20 mouse cellular contexts compared by ENCODE assay signal in genomic region chr13:97768803-97769202, GRCm38 (mm10). TPM values are rescaled to one million over a fixed set of nuclear protein-coding genes. Genes with fewer than 3 reads are reported as not detected.
DNase-seq lines count a peak whose midpoint lies in the region; ATAC-seq and TF ChIP-seq lines count a peak whose summit lies in the region.
"Had no signal": no experiment of that assay in that cellular context is flagged by ENCODE, and none has a peak within 500 bp of the region (broad histone marks: within the 10 kb centered on the region; RNA-seq: fewer than 3 reads in every experiment).

No protein-coding gene starts in this region.

- no peak overlapping the region for H3K4me2 ChIP-seq in kidney, embryonic 15.5 days
- no peak overlapping the region for H3K4me2 ChIP-seq in lung, embryonic 15.5 days
- no peak overlapping the region for H3K4me2 ChIP-seq in intestine, embryonic 16.5 days (ENCODE audit: low read depth, low read length)
- no peak overlapping the region for H3K4me2 ChIP-seq in hindbrain, postnatal 0 days (ENCODE audit: low read depth, low read length)
- H3K4me2 ChIP-seq: forebrain, embryonic 15.5 days; hindbrain, embryonic 15.5 days; limb, embryonic 12.5 days; liver, embryonic 13.5 days; neural tube, embryonic 15.5 days had no signal

- WGBS in kidney, embryonic 15.5 days, result 54% methylated on average over 3 of the region's 3 CpGs
- 61% methylated on average over 3 of the region's 3 CpGs for WGBS in lung, embryonic 15.5 days
- WGBS in intestine, embryonic 16.5 days, result 55% methylated on average over 3 of the region's 3 CpGs
- 88% methylated on average over 3 of the region's 3 CpGs for WGBS in hindbrain, postnatal 0 days

- H3K36me3 ChIP-seq in kidney, embryonic 15.5 days, result no peaks in the 10 kb centered on the region
- H3K36me3 ChIP-seq in lung, embryonic 15.5 days, result no peaks in the 10 kb centered on the region
- H3K36me3 ChIP-seq in intestine, embryonic 16.5 days (ENCODE audit: control insufficient read depth, insufficient read depth, low read length), result no peaks in the 10 kb centered on the region
- H3K36me3 ChIP-seq in hindbrain, postnatal 0 days (ENCODE audit: insufficient read depth, low read length), result no peaks in the 10 kb centered on the region
- H3K36me3 ChIP-seq: forebrain, embryonic 15.5 days; hindbrain, embryonic 15.5 days; limb, embryonic 12.5 days; liver, embryonic 13.5 days; neural tube, embryonic 15.5 days had no signal

- no peaks in the 10 kb centered on the region for H3K9me3 ChIP-seq in kidney, embryonic 15.5 days (replicated peaks)
- H3K9me3 ChIP-seq in lung, embryonic 15.5 days, result no peaks in the 10 kb centered on the region
- no peaks in the 10 kb centered on the region for H3K9me3 ChIP-seq in intestine, embryonic 16.5 days (ENCODE audit: control insufficient read depth, low read length)
- no peaks in the 10 kb centered on the region for H3K9me3 ChIP-seq in hindbrain, postnatal 0 days (ENCODE audit: low read length)
- H3K9me3 ChIP-seq: forebrain, embryonic 15.5 days; hindbrain, embryonic 15.5 days; liver, embryonic 13.5 days had no signal

- H3K27me3 ChIP-seq in kidney, embryonic 15.5 days, result no peaks in the 10 kb centered on the region
- no peaks in the 10 kb centered on the region for H3K27me3 ChIP-seq in lung, embryonic 15.5 days
- H3K27me3 ChIP-seq in intestine, embryonic 16.5 days (replicated peaks; ENCODE audit: control insufficient read depth, insufficient read depth, low read length), result no peaks in the 10 kb centered on the region
- no peaks in the 10 kb centered on the region for H3K27me3 ChIP-seq in hindbrain, postnatal 0 days (ENCODE audit: insufficient read depth, low read length)
- H3K27me3 ChIP-seq: forebrain, embryonic 15.5 days; hindbrain, embryonic 15.5 days; limb, embryonic 12.5 days; liver, embryonic 13.5 days; neural tube, embryonic 15.5 days had no signal

- DNase-seq in kidney, adult 18-20 months, result no peak
- no peak for DNase-seq in lung, postnatal 4 days
- DNase-seq in hindbrain, postnatal 0 days (ENCODE audit: low spot score), result no peak
- DNase-seq: cerebellum, adult 2 months; cerebellum, postnatal 36 days; gastrocnemius, postnatal 25 days; heart, adult 2 months; heart, postnatal 36 days; kidney, postnatal 14 days; liver, embryonic 13.5 days; lung, postnatal 10 days; right cerebral cortex, postnatal 25 days had no signal

- no peak for ATAC-seq in kidney, embryonic 15.5 days (replicated peaks; ENCODE audit: low FRiP score)
- no peak for ATAC-seq in lung, embryonic 15.5 days (ENCODE audit: borderline replicate concordance, extremely low read depth, low FRiP score, low TSS enrichment)
- ATAC-seq in intestine, embryonic 16.5 days, result no peak
- no peak for ATAC-seq in hindbrain, postnatal 0 days
- ATAC-seq: forebrain, embryonic 15.5 days had no signal

- TF ChIP-seq POLR2A in cortical plate, adult 2 months (IDR thresholded peaks at IDR 0.05; ENCODE audit: extremely low read depth, insufficient read depth, low read length), result no peak

- peak overlapping the region; percentile 70 for H3K27ac ChIP-seq in kidney, embryonic 15.5 days
- peak overlapping the region; percentile 79 for H3K27ac ChIP-seq in lung, embryonic 15.5 days
- peak overlapping the region; percentile 10; the same call in 1 of the 2 replicates for H3K27ac ChIP-seq in cortical plate, adult 2 months (ENCODE audit: insufficient read depth, low read length)
- 0 out of 2 replicates have a peak overlapping the region, but pooled peaks have one; percentile 23 for H3K27ac ChIP-seq in intestine, embryonic 16.5 days (ENCODE audit: low read length)
- no peak overlapping the region for H3K27ac ChIP-seq in hindbrain, postnatal 0 days
- H3K27ac ChIP-seq: forebrain, embryonic 15.5 days; heart, adult 2 months; hindbrain, embryonic 15.5 days; limb, embryonic 12.5 days; liver, embryonic 13.5 days; neural tube, embryonic 15.5 days had no signal

- H3K4me3 ChIP-seq in kidney, embryonic 15.5 days (replicated peaks), result no peak overlapping the region
- no peak overlapping the region for H3K4me3 ChIP-seq in lung, embryonic 15.5 days
- H3K4me3 ChIP-seq in cortical plate, adult 2 months (ENCODE audit: insufficient read depth, low read length), result no peak overlapping the region
- no peak overlapping the region for H3K4me3 ChIP-seq in intestine, embryonic 16.5 days (ENCODE audit: low read length)
- H3K4me3 ChIP-seq in hindbrain, postnatal 0 days (ENCODE audit: low read length), result no peak overlapping the region
- H3K4me3 ChIP-seq: forebrain, embryonic 15.5 days; heart, adult 2 months; hindbrain, embryonic 15.5 days; limb, embryonic 12.5 days; liver, embryonic 13.5 days; neural tube, embryonic 15.5 days had no signal

- no peak overlapping the region for H3K9ac ChIP-seq in kidney, embryonic 15.5 days
- H3K9ac ChIP-seq in lung, embryonic 15.5 days, result no peak overlapping the region
- H3K9ac ChIP-seq in intestine, embryonic 16.5 days (ENCODE audit: low read depth, low read length), result no peak overlapping the region
- no peak overlapping the region for H3K9ac ChIP-seq in hindbrain, postnatal 0 days (replicated peaks; ENCODE audit: low read length)
- H3K9ac ChIP-seq: forebrain, embryonic 15.5 days; hindbrain, embryonic 15.5 days; limb, embryonic 12.5 days; liver, embryonic 13.5 days; neural tube, embryonic 15.5 days had no signal

- peaks cover 14% of the 10 kb centered on the region for H3K4me1 ChIP-seq in kidney, embryonic 15.5 days
- H3K4me1 ChIP-seq in lung, embryonic 15.5 days, result peaks cover 27% of the 10 kb centered on the region
- H3K4me1 ChIP-seq in cortical plate, adult 2 months (ENCODE audit: control insufficient read depth, insufficient read depth, low read length), result no peaks in the 10 kb centered on the region
- H3K4me1 ChIP-seq in intestine, embryonic 16.5 days (ENCODE audit: control insufficient read depth, insufficient read depth, low read length), result peaks cover 13% of the 10 kb centered on the region; the same call in 1 of the 2 replicates
- H3K4me1 ChIP-seq in hindbrain, postnatal 0 days (ENCODE audit: insufficient read depth, low read length), result no peaks in the 10 kb centered on the region

- TF ChIP-seq CTCF in cortical plate, adult 2 months (IDR thresholded peaks at IDR 0.05; ENCODE audit: extremely low read depth, insufficient read depth, low read length), result no peak
- TF ChIP-seq CTCF in hindbrain, postnatal 0 days (IDR thresholded peaks at IDR 0.05; ENCODE audit: low read depth), result no peak

RNA-seq across cellular contexts. Expression of gene Gm10260, which starts 8.4 kb away (rescaled TPM):
- polyA plus RNA-seq in kidney, embryonic 15.5 days (2015; fragmentation: Nextera tagmentation; extraction: Ambion mirVana), result 3.4 and 6.9 TPM in 2 replicates
- 3.2 and 3.4 TPM in 2 replicates for polyA plus RNA-seq in lung, embryonic 15.5 days (2015; fragmentation: Nextera tagmentation; extraction: Ambion mirVana)
- 5.8 and 9.1 TPM in 2 replicates for polyA plus RNA-seq in cortical plate, adult 2 months (2012; rRNA removed)
- polyA plus RNA-seq in intestine, embryonic 16.5 days (2015; fragmentation: Nextera tagmentation; extraction: Ambion mirVana), result 4.0 and 5.2 TPM in 2 replicates
- total RNA-seq in hindbrain, postnatal 0 days (2014; rRNA removed), result 170 and 196 TPM in 2 replicates
- 4.0 TPM in 2 replicates for polyA plus RNA-seq in hindbrain, postnatal 0 days (2015; fragmentation: Nextera tagmentation; extraction: Ambion mirVana)
